Mouse (Mus musculus) megakaryocyte, embryonic 14.5 days (primary cell): ENCODE data around the gene Neil1. TPM values are rescaled to one million over a fixed set of nuclear protein-coding genes. Genes with fewer than 3 reads are reported as not detected.
A peak's percentile ranks its signal among the peaks of the same experiment; 100 is the strongest.

Source experiments
- H3K27me3 ChIP-seq: replicated peaks from 2 replicates; pipeline ENCODE3; 2012; ENCODE audit warnings: inconsistent platforms
- H3K36me3 ChIP-seq: replicated peaks from 2 replicates; pipeline ENCODE3; 2012; ENCODE audit warnings: low read length, inconsistent platforms, mixed read lengths
- H3K4me1 ChIP-seq: 2 replicates; pipeline ENCODE4 v1.6.1; 2012; ENCODE audit warnings: inconsistent platforms
- H3K4me3 ChIP-seq: replicated peaks from 2 replicates; pipeline ENCODE3; 2012; ENCODE audit warnings: moderate library complexity, mild to moderate bottlenecking, inconsistent platforms
- H3K9me3 ChIP-seq: 2 replicates; pipeline ENCODE4 v1.6.1; 2012; ENCODE audit warnings: inconsistent platforms
- FLI1 ChIP-seq: IDR thresholded peaks from 2 replicates; pipeline ENCODE4 v1.6.1; 2012; ENCODE audit warnings: low read length, inconsistent platforms, mixed read lengths
- GATA1 ChIP-seq: IDR thresholded peaks from 3 replicates; pipeline ENCODE4 v1.6.1; 2012; ENCODE audit warnings: mixed read lengths, low read length, inconsistent platforms, borderline replicate concordance
- polyA plus RNA-seq: library from polyadenylated mRNA; stranded (reverse); fragments of >175 nt; gene quantifications from 2 replicates; pipeline ENCODE4 v1.2.3, GENCODE M21; 2012; ENCODE audit warnings: low replicate concordance; ENCODE audit not compliant: insufficient read depth

Neil1 gene
- polyA plus RNA-seq, 1 experiment = 10.4 TPM

- TF ChIP-seq GATA1 (no peak), FLI1 (no peak)
- Histone ChIP-seq H3K27me3 (peaks cover 3% of the 10 kb centered on the region), H3K4me3 (peak overlapping the region; percentile 95), H3K4me1 (peaks cover 30% of the 10 kb centered on the region), H3K9me3 (no peaks in the 10 kb centered on the region), H3K36me3 (peaks cover 30% of the 10 kb centered on the region)
Measured at GRCm38 (mm10) chr9:57156823-57157222, 8.7 kb upstream of the Neil1 start.

- no peaks in the 10 kb centered on the region for H3K9me3 ChIP-seq
- H3K4me3 ChIP-seq = no peak overlapping the region
- TF ChIP-seq GATA1 = no peak
- no peak for TF ChIP-seq FLI1
- peaks cover 3% of the 10 kb centered on the region for H3K27me3 ChIP-seq
- peaks cover 30% of the 10 kb centered on the region for H3K36me3 ChIP-seq
- peaks cover 30% of the 10 kb centered on the region for H3K4me1 ChIP-seq
Measured at GRCm38 (mm10) chr9:57156383-57156782, 8.3 kb upstream of the Neil1 start.

- H3K4me1 ChIP-seq = peaks cover 35% of the 10 kb centered on the region
- H3K36me3 ChIP-seq = peaks cover 30% of the 10 kb centered on the region
- no peaks in the 10 kb centered on the region for H3K9me3 ChIP-seq
- H3K27me3 ChIP-seq = no peaks in the 10 kb centered on the region
- H3K4me3 ChIP-seq = no peak overlapping the region
- TF ChIP-seq FLI1 (no peak), GATA1 (no peak)
Measured at GRCm38 (mm10) chr9:57152331-57152730, 4.2 kb upstream of the Neil1 start.

GRCm38 (mm10) chr9:57150192-57150591 is 2.1 kb upstream of the Neil1 start:
- TF ChIP-seq FLI1 (no peak), GATA1 (no peak)
- no peak overlapping the region for H3K4me3 ChIP-seq
- peaks cover 21% of the 10 kb centered on the region for H3K36me3 ChIP-seq
- H3K4me1 ChIP-seq = peaks cover 28% of the 10 kb centered on the region
- no peaks in the 10 kb centered on the region for H3K27me3 ChIP-seq
- H3K9me3 ChIP-seq = no peaks in the 10 kb centered on the region

GRCm38 (mm10) chr9:57149021-57149420 is 916 bp upstream of the Neil1 start:
- no peaks in the 10 kb centered on the region for H3K9me3 ChIP-seq
- H3K36me3 ChIP-seq = peaks cover 20% of the 10 kb centered on the region
- H3K4me3 ChIP-seq = no peak overlapping the region
- peaks cover 28% of the 10 kb centered on the region for H3K4me1 ChIP-seq
- TF ChIP-seq GATA1 (no peak), FLI1 (no peak)
- no peaks in the 10 kb centered on the region for H3K27me3 ChIP-seq

GRCm38 (mm10) chr9:57147205-57148143 is 631 bp downstream of the Neil1 start:
- peaks cover 35% of the 10 kb centered on the region for H3K36me3 ChIP-seq
- H3K27me3 ChIP-seq = no peaks in the 10 kb centered on the region
- peak overlapping the region; percentile 92 for H3K4me3 ChIP-seq
- H3K9me3 ChIP-seq = no peaks in the 10 kb centered on the region
- peaks cover 28% of the 10 kb centered on the region for H3K4me1 ChIP-seq
- TF ChIP-seq GATA1 (no peak), FLI1 (no peak)

- Histone ChIP-seq H3K4me1 (peaks cover 31% of the 10 kb centered on the region), H3K36me3 (peaks cover 44% of the 10 kb centered on the region), H3K27me3 (no peaks in the 10 kb centered on the region), H3K9me3 (no peaks in the 10 kb centered on the region), H3K4me3 (peak overlapping the region; percentile 14)
- TF ChIP-seq GATA1 (no peak), FLI1 (no peak)
Measured at GRCm38 (mm10) chr9:57146451-57147066, 1.5 kb downstream of the Neil1 start.

- Histone ChIP-seq H3K4me1 (peaks cover 32% of the 10 kb centered on the region), H3K27me3 (no peaks in the 10 kb centered on the region), H3K36me3 (peaks cover 61% of the 10 kb centered on the region), H3K9me3 (no peaks in the 10 kb centered on the region), H3K4me3 (no peak overlapping the region)
- TF ChIP-seq FLI1 = no peak
- TF ChIP-seq GATA1 = no peak
Measured at GRCm38 (mm10) chr9:57144830-57145229, 3.3 kb downstream of the Neil1 start.

GRCm38 (mm10) chr9:57143212-57143611 is 4.9 kb downstream of the Neil1 start:
- peaks cover 22% of the 10 kb centered on the region for H3K4me1 ChIP-seq
- no peaks in the 10 kb centered on the region for H3K9me3 ChIP-seq
- H3K27me3 ChIP-seq = no peaks in the 10 kb centered on the region
- peaks cover 77% of the 10 kb centered on the region for H3K36me3 ChIP-seq
- H3K4me3 ChIP-seq = no peak overlapping the region
- no peak for TF ChIP-seq FLI1
- TF ChIP-seq GATA1 = no peak
